Mouse (Mus musculus) intestine, postnatal 0 days (tissue): ENCODE results near the gene Ugt1a6b. TPM values are rescaled to one million over a fixed set of nuclear protein-coding genes. Genes with fewer than 3 reads are reported as not detected.

Experiments
- ATAC-seq: fragments of 200-750 bp; cut with Nextera tagmentation; 2 replicates; pipeline ENCODE4 v1.8.0; 2017; ENCODE audit warnings: mild to moderate bottlenecking, moderate TSS enrichment, moderate library complexity
- H3K27ac ChIP-seq: fragments of 300-500 bp; sonication (generic); 2 replicates; pipeline ENCODE4 v1.5.1; 2014; ENCODE audit warnings: mild to moderate bottlenecking, low read depth, low read length, moderate library complexity
- H3K27me3 ChIP-seq: fragments of 300-500 bp; sonication (generic); replicated peaks from 2 replicates; pipeline ENCODE4 v1.6.1; 2014; ENCODE audit warnings: low read length, mixed read lengths; ENCODE audit not compliant: control insufficient read depth, insufficient read depth
- H3K36me3 ChIP-seq: fragments of 300-500 bp; sonication (generic); 2 replicates; pipeline ENCODE4 v1.6.1; 2014; ENCODE audit warnings: mild to moderate bottlenecking, moderate library complexity; ENCODE audit not compliant: control insufficient read depth, insufficient read depth
- H3K4me1 ChIP-seq: fragments of 300-500 bp; sonication (generic); replicated peaks from 2 replicates; pipeline ENCODE4 v1.6.1; 2014; ENCODE audit warnings: antibody characterized with exemption, low read length, mixed read lengths; ENCODE audit not compliant: control insufficient read depth, insufficient read depth
- H3K4me2 ChIP-seq: fragments of 300-500 bp; sonication (generic); replicated peaks from 2 replicates; pipeline ENCODE4 v1.6.1; 2014; ENCODE audit warnings: low read depth, mild to moderate bottlenecking, moderate library complexity
- H3K4me3 ChIP-seq: fragments of 300-500 bp; sonication (generic); 2 replicates; pipeline ENCODE4 v1.5.1; 2014; ENCODE audit warnings: low read depth, low read length
- H3K9ac ChIP-seq: fragments of 300-500 bp; sonication (generic); 2 replicates; pipeline ENCODE4 v1.6.1; 2014; ENCODE audit warnings: mild to moderate bottlenecking, low read depth, low read length
- H3K9me3 ChIP-seq: fragments of 300-500 bp; sonication (generic); 2 replicates; pipeline ENCODE4 v1.6.1; 2016; ENCODE audit warnings: mixed run types; ENCODE audit not compliant: control insufficient read depth
- CTCF ChIP-seq: sonication (generic); IDR thresholded peaks from 2 replicates; pipeline ENCODE4 v1.5.1; 2016; ENCODE audit warnings: low read depth, mild to moderate bottlenecking, control low read depth, antibody characterized with exemption, moderate library complexity
- WGBS: fragments of 180-500 bp; shearing (Covaris S2); extraction: QIAGEN DNeasy Blood & Tissue Kit; methylation state at CpG from one replicate; pipeline ENCODE4 v1.1.7; 2014; 5-methylcytosine and 5-hydroxymethylcytosine counted together
- polyA plus RNA-seq: library from polyadenylated mRNA; unstranded; fragments of >200 nt; fragmentation: Nextera tagmentation; extraction: Ambion mirVana; gene quantifications from 2 replicates; pipeline ENCODE4 v1.2.1, GENCODE M21; 2015

The Ugt1a6b gene
- polyA plus RNA-seq, 1 experiment from 2014 or later, result 0.35 TPM

DNA sequence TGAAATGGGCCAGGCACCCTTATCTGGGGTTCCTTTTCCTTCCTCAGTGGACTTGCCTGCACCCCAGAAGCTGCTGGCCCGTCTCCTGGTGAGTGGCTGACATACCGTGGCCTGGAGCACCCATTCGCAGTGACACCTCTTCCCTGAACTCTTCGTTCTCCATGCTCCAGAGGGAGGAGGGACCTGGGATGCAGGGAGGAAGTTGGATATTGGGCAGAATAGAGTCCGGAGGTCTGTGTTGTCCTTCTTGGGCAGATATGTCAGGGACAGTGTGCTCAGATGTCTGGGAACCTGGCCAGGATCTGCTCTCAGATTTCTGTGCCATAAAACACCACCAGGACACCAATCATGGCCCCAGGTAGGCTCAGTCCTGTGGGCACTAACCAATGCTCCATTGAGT, 137.0 kb downstream of the Ugt1a6b start:
- ATAC-seq, result no peak
- WGBS, result 72% methylated on average over 5 of the region's 5 CpGs
- peaks cover 34% of the 10 kb centered on the region for H3K9me3 ChIP-seq
- H3K4me2 ChIP-seq, result no peak overlapping the region
- H3K27me3 ChIP-seq, result no peaks in the 10 kb centered on the region
- TF ChIP-seq CTCF, result no peak
- H3K9ac ChIP-seq, result no peak overlapping the region
- H3K27ac ChIP-seq, result no peak overlapping the region
- H3K36me3 ChIP-seq, result no peaks in the 10 kb centered on the region
- H3K4me3 ChIP-seq, result no peak overlapping the region
- no peaks in the 10 kb centered on the region for H3K4me1 ChIP-seq

DNA sequence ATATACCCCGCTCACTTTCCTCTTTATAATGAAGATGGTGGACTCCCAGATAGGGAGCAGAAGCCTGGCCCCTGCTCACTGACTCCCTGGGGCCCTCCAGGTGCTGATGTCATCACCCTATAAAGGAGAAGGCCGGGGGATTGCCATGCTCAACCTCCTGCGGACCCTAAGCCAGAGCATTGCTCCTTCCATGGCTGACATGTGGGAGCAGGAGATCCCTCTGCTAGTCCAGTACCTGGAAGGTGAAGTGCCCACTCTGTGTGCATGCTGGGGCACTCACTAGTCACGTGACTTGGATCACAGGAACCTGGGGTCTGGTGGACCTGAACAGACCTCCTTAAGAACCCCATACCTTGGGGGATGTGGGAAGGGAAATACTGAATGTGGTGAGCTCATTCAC, 137.5 kb downstream of the Ugt1a6b start:
- 0 out of 2 replicates have a peak, but pooled peaks have one; percentile 2 for ATAC-seq
- WGBS, result 68% methylated on average over 4 of the region's 4 CpGs
- peaks cover 33% of the 10 kb centered on the region for H3K9me3 ChIP-seq

DNA sequence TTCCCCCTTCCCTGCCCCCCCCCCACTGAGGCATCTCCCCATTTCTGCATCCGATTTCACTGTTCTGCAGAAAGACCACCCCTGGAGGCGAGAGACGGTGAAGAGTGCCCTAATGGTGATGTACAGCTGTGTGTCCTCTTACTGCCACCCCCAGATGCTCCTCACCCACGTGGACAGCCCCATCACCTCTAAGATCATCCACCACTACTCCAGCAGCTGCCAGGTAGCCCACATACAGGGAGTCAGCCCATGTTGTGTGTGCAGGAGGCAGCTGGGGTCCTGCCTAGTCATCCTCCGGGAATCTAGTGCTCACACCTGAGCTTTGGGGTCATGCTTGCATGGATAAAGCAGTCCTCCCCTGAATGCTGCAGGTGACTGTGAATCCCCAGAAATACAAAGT, 140.8 kb downstream of the Ugt1a6b start:
- 62% methylated on average over 5 of the region's 5 CpGs for WGBS
- H3K9me3 ChIP-seq, result peaks cover 32% of the 10 kb centered on the region

More for the DNA sequence above, 137.5 kb downstream of the Ugt1a6b start:
- Histone ChIP-seq H3K4me2 (no peak overlapping the region), H3K4me3 (no peak overlapping the region), H3K27me3 (no peaks in the 10 kb centered on the region), H3K9ac (no peak overlapping the region), H3K27ac (no peak overlapping the region), H3K36me3 (no peaks in the 10 kb centered on the region), H3K4me1 (no peaks in the 10 kb centered on the region)
- TF ChIP-seq CTCF, result no peak

DNA sequence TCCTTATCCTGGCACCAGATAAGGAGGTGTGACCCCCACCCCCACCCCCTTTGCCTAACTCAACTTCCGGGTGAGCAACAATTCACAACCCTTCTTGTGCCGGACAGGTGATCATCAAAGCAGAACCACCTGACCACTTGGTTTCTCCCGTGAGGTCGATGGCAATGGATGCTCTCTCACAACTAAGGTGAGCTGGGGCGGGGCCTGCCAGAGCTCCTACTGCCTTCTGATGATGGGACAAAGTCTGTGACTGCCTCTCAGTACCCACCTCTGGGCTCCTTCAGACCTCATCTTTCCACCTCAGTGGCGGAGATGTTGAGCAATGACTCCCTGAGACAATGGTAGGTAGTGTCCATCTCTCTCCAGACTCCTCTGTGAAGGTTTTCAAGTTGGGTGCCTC, 142.8 kb downstream of the Ugt1a6b start:
- no peaks in the 10 kb centered on the region for H3K27me3 ChIP-seq
- WGBS, result 74% methylated on average over 6 of the region's 6 CpGs
- H3K9ac ChIP-seq, result no peak overlapping the region
- H3K27ac ChIP-seq, result no peak overlapping the region
- no peaks in the 10 kb centered on the region for H3K36me3 ChIP-seq
- no peaks in the 10 kb centered on the region for H3K4me1 ChIP-seq
- 0 out of 2 replicates have a peak, but pooled peaks have one; percentile 1 for ATAC-seq
- H3K4me2 ChIP-seq, result no peak overlapping the region
- H3K4me3 ChIP-seq, result no peak overlapping the region
- H3K9me3 ChIP-seq, result peaks cover 35% of the 10 kb centered on the region
- TF ChIP-seq CTCF, result no peak

More for the DNA sequence above, 140.8 kb downstream of the Ugt1a6b start:
- H3K4me3 ChIP-seq, result no peak overlapping the region
- H3K27me3 ChIP-seq, result no peaks in the 10 kb centered on the region
- no peak for TF ChIP-seq CTCF
- no peak overlapping the region for H3K27ac ChIP-seq
- H3K9ac ChIP-seq, result no peak overlapping the region
- ATAC-seq, result no peak
- no peak overlapping the region for H3K4me2 ChIP-seq
- H3K36me3 ChIP-seq, result no peaks in the 10 kb centered on the region
- H3K4me1 ChIP-seq, result no peaks in the 10 kb centered on the region

DNA sequence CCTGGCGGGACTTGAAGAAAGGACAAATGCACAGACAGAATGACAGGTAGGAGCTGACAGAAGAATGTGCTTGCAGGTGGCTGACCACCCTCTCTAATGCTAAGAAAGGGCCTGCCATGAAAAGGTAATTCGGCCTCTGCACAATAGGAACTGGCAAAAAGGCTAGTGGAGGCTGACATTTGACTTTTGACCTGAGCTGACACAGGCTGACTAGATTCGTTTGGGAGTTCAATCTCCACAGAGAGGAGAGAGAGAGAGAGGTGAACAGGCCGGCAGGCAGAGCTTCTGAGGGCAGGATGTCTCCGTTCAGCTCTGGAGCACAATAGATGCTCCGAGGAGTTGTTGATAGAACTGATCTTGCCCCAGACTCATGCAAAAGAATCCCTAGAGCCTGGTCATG, 143.3 kb downstream of the Ugt1a6b start:
- peaks cover 38% of the 10 kb centered on the region for H3K9me3 ChIP-seq
- no peaks in the 10 kb centered on the region for H3K27me3 ChIP-seq
- H3K27ac ChIP-seq, result no peak overlapping the region
- no peak overlapping the region for H3K4me3 ChIP-seq
- H3K36me3 ChIP-seq, result no peaks in the 10 kb centered on the region
- no peaks in the 10 kb centered on the region for H3K4me1 ChIP-seq
- no peak overlapping the region for H3K4me2 ChIP-seq
- 49% methylated on average over 6 of the region's 6 CpGs for WGBS
- ATAC-seq, result no peak
- no peak for TF ChIP-seq CTCF
- H3K9ac ChIP-seq, result no peak overlapping the region

DNA sequence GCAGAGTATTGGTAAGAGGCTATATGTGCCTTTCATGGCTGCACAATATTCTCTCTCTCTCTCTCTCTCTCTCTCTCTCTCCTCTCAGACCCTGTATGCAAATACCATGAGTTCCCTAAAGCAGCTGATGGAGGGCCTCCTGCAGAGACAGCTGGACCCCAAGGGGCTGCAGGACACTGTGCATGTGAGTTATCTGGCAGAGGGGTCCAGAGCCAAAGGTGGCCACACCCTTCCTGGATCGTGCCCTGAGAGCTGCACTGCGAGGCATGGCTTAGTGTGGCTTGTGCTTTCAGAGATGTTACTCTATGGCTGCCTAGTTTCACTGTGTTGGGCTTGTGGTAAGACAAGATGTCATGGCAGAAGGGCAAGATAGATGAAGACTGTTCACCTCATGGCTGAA, 144.6 kb downstream of the Ugt1a6b start:
- H3K9ac ChIP-seq, result no peak overlapping the region
- no peak overlapping the region for H3K4me2 ChIP-seq
- no peak overlapping the region for H3K4me3 ChIP-seq
- H3K9me3 ChIP-seq, result peaks cover 45% of the 10 kb centered on the region
- no peaks in the 10 kb centered on the region for H3K27me3 ChIP-seq
- H3K4me1 ChIP-seq, result no peaks in the 10 kb centered on the region
- WGBS, result 45% methylated on average over 2 of the region's 2 CpGs
- no peak for ATAC-seq
- no peak for TF ChIP-seq CTCF
- H3K36me3 ChIP-seq, result no peaks in the 10 kb centered on the region
- no peak overlapping the region for H3K27ac ChIP-seq

DNA sequence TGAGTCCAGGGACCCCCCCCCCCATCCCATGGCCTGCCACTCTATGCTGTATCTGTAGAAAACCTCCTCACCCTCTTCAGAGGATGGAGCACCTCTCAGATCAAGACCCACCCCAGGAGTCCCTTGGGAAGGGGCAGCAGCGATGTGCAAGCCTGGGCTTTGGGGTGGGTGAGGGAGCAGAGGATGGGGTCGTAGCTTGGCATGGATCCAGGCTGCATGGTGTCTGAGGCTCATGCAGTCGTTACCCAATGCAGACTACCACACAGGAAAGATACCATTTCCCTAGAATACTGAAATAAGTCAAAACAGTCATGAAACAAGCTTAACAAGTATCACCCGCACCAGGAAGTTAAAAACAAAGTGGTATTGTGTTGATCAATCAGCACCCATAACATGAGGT, 145.6 kb downstream of the Ugt1a6b start:
- no peak overlapping the region for H3K4me3 ChIP-seq
- no peak for ATAC-seq
- TF ChIP-seq CTCF, result no peak
- H3K4me2 ChIP-seq, result no peak overlapping the region
- H3K27ac ChIP-seq, result no peak overlapping the region
- 64% methylated on average over 4 of the region's 4 CpGs for WGBS
- no peaks in the 10 kb centered on the region for H3K4me1 ChIP-seq
- no peak overlapping the region for H3K9ac ChIP-seq
- H3K27me3 ChIP-seq, result no peaks in the 10 kb centered on the region
- no peaks in the 10 kb centered on the region for H3K36me3 ChIP-seq
- peaks cover 43% of the 10 kb centered on the region for H3K9me3 ChIP-seq
